Mouse (Mus musculus) liver, adult 2 months (tissue): Measurements from ENCODE around the gene Srgap3.

Source experiments
- CTCF ChIP-seq: fragments of 200-500 bp; IDR thresholded peaks from 2 replicates; pipeline ENCODE4 v1.5.1; 2011; ENCODE audit warnings: low read depth, low read length, control low read depth
- POLR2A ChIP-seq: fragments of 200-500 bp; IDR thresholded peaks from 2 replicates; pipeline ENCODE4 v1.6.1; 2011; ENCODE audit warnings: low read length, control low read depth; ENCODE audit not compliant: insufficient read depth; ENCODE audit errors: extremely low read depth

DNA sequence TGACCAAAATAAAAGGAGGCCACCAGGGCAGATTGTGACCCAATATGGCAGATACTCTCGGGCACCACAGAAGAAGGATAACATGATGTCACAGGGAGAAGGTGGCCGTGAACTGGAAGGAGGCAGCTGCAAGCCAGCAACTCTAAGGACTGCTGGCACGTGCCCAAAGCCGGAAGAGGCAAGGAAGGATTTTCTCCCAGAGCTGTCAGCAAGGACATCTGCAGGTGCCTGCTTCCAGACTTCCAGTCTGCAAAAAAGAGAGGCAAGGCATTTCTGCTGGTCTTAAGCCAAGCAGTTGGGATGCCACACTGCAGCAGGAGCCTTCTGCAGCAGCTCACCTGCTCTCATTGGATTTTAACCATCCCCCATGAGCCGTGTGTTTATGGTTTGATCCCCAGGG is 67.9 kb downstream of the Srgap3 start:
- TF ChIP-seq POLR2A: no peak
- TF ChIP-seq CTCF: no peak
